Mouse (Mus musculus) cerebellum, postnatal 4 days (tissue): ENCODE measurements around the gene 2700081O15Rik.
A peak's percentile ranks its signal among the peaks of the same experiment; 100 is the strongest.
"Not testable (repeated sequence)": the region's sequence is repeated elsewhere in the genome, so short reads cannot be mapped to it uniquely, and the experiment has no call there.

ENCODE experiments used
- DNase-seq, 2 experiments: peaks; one replicate each; pipeline ENCODE4 v3.0.0; 2022; ENCODE audit warnings: low spot score in 2 of 2, mixed read lengths in 1 of 2

The 2700081O15Rik gene

GRCm38 (mm10) chr19:7416834-7417735 lies at the start of gene 2700081O15Rik:
Gene 2700081O15Rik (plus strand): TSS chr19:7417625.
- peak in 1 of 2 experiments; percentile 77 for DNase-seq

GRCm38 (mm10) chr19:7369469-7369868 lies 48.0 kb upstream of the 2700081O15Rik start:
- not testable (repeated sequence) for DNase-seq

- no peak for DNase-seq
Observed at GRCm38 (mm10) chr19:7374491-7374890, 42.9 kb upstream of the 2700081O15Rik start.

- no peak for DNase-seq
Observed at GRCm38 (mm10) chr19:7377639-7378038, 39.8 kb upstream of the 2700081O15Rik start.

- DNase-seq, result no peak
Observed at GRCm38 (mm10) chr19:7381906-7382247, 35.5 kb upstream of the 2700081O15Rik start.

- peak; percentile 46 to 70 for DNase-seq
Observed at GRCm38 (mm10) chr19:7382248-7382902, 35.0 kb upstream of the 2700081O15Rik start.

GRCm38 (mm10) chr19:7382903-7383865 lies 34.2 kb upstream of the 2700081O15Rik start, which contains the start of gene Spindoc:
Gene Spindoc (minus strand): TSS chr19:7382994.
- peak; percentile 98 to 99 for DNase-seq

GRCm38 (mm10) chr19:7386042-7386441 lies 31.4 kb upstream of the 2700081O15Rik start:
- DNase-seq, result no peak

GRCm38 (mm10) chr19:7388488-7388887 lies 28.9 kb upstream of the 2700081O15Rik start:
- DNase-seq, result no peak

- not testable (repeated sequence) for DNase-seq
Observed at GRCm38 (mm10) chr19:7396867-7397826, 20.3 kb upstream of the 2700081O15Rik start.

- not testable (repeated sequence) for DNase-seq
Observed at GRCm38 (mm10) chr19:7398898-7399297, 18.5 kb upstream of the 2700081O15Rik start.

- DNase-seq, result no peak
Observed at GRCm38 (mm10) chr19:7400635-7401034, 16.8 kb upstream of the 2700081O15Rik start.

GRCm38 (mm10) chr19:7404623-7405229 lies 12.7 kb upstream of the 2700081O15Rik start:
- no peak for DNase-seq

- DNase-seq, result no peak
Observed at GRCm38 (mm10) chr19:7412361-7412760, 5.1 kb upstream of the 2700081O15Rik start.

- no peak for DNase-seq
Observed at GRCm38 (mm10) chr19:7415916-7416833, 1.2 kb upstream of the 2700081O15Rik start.

GRCm38 (mm10) chr19:7417911-7418849 lies 755 bp downstream of the 2700081O15Rik start:
- peak; percentile 80 to 94 for DNase-seq

- no peak for DNase-seq
Observed at GRCm38 (mm10) chr19:7419134-7419533, 1.7 kb downstream of the 2700081O15Rik start.

GRCm38 (mm10) chr19:7420108-7420507 lies 2.7 kb downstream of the 2700081O15Rik start:
- DNase-seq, result no peak
